Mouse (Mus musculus) cerebellum, adult 11-12 months (tissue): Measurements from ENCODE around the gene Entpd7.
A peak's percentile ranks its signal among the peaks of the same experiment; 100 is the strongest.

Source experiments
- DNase-seq: peaks from one replicate; pipeline ENCODE4 v3.0.0; 2022

The Entpd7 gene

GRCm38 (mm10) chr19:43726510-43727146, 37.2 kb downstream of the Entpd7 start:
- no peak for DNase-seq

DNA sequence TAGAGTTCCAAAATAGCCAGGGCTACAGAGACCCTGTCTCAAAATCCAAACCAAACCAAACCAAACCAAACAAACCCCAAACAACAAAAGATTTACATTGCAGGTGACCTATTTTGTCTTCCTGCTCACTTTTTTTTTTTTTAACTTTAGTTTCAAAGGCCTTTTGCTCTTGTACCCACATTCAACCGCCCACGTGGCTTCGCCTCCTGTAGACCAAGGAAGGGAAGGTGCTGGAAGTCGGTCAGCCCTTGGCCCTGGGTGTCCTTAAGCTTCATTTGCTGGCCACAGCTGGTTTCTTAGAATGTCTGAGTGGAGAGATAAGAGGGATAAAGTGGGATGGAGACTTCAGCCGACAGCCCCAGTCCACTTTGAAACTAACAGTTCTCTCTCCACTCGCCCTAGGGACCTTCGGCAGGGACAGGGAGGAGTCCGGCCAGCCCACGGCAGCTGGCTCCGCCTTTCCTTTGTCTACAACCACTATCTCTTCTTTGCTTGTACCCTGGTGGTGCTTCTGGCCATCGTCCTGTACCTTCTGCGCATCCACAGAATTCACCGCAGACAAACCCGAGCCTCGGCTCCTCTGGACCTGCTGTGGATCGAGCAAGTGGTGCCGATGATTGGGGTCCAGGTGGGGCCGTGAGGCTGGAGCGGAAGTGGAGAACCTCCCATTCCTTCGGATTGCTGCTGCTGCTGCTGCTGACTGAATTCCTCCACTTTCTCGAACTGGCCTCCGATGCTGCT, 40.0 kb downstream of the Entpd7 start:
- no peak for DNase-seq

DNA sequence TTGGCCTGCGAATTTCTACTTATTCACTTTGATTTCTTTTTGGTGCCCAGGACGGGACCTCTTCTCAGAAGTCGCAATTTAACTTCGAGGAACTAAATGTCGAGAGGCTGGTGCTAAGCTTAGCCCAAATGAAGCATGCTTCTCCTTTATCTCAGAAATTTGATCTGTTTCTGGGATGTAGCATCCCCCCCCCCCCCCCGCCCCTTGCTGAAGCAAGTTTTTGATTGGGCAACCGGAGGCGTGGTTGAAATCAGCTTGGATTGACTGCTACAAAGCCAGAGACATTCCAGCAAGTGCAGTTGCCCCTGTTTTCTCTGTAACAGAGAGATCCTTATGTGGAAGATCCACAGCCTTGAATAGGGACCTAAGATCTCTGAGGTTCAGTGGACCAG, 40.6 kb downstream of the Entpd7 start:
- no peak for DNase-seq

GRCm38 (mm10) chr19:43731157-43731556, 41.7 kb downstream of the Entpd7 start:
- no peak for DNase-seq

GRCm38 (mm10) chr19:43738409-43738808, 48.9 kb downstream of the Entpd7 start:
- no peak for DNase-seq

DNA sequence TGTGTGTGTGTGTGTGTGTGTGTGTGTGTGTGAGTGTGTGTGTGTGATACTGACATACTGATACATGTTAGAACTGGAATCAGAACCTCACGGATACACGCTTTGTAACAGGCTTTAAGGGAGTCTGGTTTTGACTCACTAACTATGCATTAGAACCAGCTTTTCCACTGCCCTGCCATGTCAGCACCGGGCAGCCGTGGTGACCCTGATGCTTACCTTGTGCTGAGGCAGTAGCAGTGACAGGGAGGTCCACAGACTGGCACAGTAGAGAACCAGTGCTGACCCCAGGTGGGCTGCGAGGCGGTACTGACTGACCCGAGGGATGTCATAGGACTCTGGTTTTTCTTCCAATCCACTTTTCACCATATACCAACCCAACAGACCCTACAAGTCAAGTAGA, 53.9 kb downstream of the Entpd7 start:
- DNase-seq, result no peak

DNA sequence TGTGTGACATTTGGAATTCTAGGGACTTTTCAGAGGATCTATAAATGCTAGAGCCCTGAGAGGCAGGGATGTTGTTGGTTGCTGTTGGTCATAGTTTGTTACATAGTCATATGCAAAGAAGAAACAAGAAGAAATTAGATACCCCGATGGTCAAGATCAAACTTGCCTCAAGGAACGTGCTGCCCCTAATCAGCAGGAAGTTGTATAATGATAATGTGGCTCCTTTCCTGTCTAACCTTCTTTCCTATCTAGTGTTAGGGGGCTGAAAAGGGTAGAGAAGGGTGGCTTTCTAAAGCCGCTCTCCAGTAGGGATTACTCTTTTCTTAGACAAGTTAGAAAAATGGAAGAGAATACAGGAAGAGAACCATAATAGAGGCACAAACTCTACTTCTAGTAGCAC, 56.3 kb downstream of the Entpd7 start:
- DNase-seq, result no peak

DNA sequence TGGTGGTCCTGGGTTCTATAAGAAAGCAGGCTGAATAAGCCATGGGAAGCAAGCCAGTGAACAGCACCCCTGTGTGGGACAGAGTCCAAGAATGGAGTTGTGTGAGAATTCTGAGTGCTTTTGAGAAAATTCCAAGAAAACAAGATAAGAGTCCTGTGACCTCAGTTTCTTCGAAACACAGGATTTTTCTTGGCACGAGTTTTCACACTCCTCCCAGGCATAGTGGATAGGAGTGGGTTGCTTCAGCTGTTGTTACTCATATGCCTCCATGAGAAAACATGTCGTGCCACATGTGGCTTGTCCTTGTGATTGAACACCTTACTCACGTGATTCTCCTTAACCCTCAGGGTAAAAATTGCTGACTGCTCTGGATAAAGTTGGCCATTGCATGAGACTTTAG, 58.4 kb downstream of the Entpd7 start:
- no peak for DNase-seq

- no peak for DNase-seq
Measured at GRCm38 (mm10) chr19:43750008-43750407, 60.5 kb downstream of the Entpd7 start.

DNA sequence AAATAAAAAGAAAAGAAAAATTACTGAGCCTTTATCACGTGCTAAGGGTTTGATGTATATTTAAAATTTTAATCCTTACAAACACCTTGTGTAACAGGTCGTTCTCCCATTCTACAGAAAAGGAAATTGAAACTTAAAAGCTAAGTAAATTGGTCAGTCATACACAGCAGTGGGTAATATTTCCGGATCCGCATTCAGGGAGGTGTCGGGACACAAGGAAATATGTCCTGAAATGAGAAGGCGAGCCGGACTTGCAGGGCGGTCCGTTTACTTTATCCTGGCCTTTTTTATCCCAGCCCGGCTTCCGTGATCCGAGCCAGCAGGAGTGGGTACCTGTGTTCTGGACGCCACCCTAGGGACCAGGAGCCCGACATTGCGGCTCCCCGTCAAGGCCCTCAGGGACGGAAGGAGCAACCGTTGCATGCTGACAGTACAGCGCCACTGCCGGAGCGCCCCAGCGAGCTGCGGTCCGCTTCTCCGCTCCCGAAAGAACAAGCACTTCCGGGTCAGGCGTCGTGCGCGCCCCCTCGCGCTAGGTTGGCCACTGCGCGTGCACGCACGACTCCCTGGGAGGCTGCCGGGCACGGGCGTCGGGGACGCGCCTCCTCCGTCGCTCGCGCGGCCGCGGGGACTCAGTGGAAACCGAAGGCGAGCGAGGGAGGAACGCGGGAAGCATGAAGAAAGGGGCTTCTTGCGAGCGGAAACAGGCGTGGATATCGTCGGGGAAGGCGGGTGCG, 63.2 kb downstream of the Entpd7 start, which contains the start of the genes Cutc and Cox15:
Gene Cutc (plus strand): TSS at position 508 of the 737 bp plus-strand sequence.
Gene Cox15 (minus strand): TSS at position 512 of the 737 bp plus-strand sequence.
- DNase-seq, result peak; percentile 95

GRCm38 (mm10) chr19:43753226-43753835, 63.9 kb downstream of the Entpd7 start:
- DNase-seq, result peak; percentile 93

- DNase-seq, result no peak
Measured at GRCm38 (mm10) chr19:43754237-43754636, 64.8 kb downstream of the Entpd7 start.

DNA sequence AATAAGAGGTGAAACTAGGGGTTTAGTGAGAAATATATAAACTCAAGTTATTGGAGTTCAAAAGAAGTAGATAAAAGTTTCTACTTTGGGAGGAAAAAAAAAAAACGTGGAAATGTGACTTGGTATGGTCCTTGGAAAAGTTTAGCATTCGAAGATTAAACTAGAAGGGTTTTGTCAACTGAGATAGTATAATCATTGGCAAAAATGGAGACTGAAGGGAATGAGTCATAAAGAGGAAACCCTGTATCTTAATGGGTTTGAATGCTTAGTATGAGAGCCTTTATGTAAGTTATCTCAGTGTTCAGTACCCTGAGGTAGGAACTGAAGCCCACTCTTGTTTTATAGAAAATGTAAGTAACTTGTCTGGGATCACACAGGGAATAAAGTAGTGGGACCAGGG, 65.4 kb downstream of the Entpd7 start:
- DNase-seq, result no peak

- peak; percentile 28 for DNase-seq
Measured at GRCm38 (mm10) chr19:43760504-43760903, 71.0 kb downstream of the Entpd7 start.

DNA sequence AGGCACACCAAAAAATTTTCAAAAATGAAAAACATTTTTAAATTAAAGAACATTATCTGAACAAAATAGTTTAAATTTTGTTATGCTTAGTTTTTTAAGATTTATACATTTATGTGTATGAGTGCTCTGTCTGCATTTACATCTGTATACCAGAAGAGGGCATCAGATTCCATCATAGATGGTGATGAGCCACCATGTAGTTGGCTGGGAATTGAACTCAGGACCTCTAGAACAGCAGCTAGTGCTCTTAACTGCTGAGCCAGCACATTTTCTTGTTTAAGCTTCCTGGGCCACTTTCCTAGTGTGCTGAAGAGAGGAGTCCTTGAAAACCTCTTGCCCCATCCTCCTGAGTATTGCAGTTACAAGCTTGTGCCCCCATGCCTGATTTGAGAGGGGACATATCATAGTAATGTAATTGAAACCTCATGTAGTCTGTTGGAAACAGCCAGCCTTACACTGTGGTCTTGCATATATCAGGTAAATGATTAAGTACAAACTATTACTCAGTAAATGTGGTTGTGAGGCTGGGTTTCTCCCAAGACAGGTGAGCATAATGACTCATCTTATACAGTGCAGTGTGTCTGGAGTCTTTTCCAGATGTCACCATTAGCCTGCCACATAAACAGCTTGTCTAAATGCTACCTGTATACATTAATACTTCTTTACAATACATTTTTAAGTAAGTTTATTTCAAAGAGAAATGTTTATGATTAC, 72.2 kb downstream of the Entpd7 start:
- no peak for DNase-seq

DNA sequence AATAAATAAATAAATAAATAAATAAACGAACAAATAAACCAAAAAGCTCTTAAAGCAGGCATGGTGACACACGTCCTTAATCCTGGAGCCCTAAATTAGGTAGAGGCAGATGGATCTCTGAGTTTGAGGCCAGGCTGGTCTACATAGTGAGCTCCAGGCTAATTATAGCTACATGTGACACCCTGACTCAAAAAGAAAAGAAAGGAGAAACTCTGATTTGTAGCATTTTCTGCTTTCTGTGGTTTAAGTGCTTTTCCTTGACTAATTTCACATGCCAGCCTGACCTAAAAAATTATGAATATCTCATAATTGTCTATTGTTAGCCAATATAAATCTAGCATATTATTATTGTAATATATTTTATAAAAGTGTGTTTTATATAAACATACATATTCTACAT, 72.9 kb downstream of the Entpd7 start:
- no peak for DNase-seq

- no peak for DNase-seq
Measured at GRCm38 (mm10) chr19:43766451-43766850, 77.0 kb downstream of the Entpd7 start.

DNA sequence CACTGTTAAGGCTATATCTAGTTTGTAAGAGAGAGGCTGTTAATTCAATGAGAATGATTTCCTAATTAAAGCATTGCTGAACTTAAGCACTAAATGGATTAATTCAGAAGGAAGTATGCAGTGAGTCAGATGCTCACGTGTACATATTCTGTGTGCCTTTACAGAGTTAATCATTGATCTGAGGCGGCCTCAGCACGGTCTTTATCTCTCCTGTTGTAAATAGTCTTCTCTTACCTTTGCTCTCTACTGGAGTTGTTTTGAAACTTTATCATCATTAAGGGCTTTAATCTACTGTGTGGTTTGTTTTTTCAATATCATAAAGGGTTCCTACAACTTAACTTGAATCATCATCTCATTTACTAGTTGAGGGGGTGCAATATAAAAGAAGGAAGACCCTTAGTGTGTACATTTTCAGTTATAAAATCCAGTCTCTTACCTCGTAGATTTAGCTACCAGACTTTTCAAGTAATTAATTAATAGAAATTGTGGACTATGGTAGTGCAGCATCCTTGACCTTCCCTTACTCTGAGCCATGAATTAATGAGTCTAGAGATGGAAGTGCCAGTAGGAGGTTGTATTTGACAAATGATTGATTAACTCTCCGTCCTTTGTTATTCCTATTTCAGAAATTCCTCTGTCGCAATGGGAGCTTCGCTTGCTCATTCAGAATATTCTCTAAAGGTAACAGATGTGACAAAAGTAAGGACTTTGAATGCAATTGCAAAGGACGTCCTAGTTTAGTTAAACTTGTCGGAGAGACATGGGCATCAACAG, 78.3 kb downstream of the Entpd7 start:
- DNase-seq, result no peak

DNA sequence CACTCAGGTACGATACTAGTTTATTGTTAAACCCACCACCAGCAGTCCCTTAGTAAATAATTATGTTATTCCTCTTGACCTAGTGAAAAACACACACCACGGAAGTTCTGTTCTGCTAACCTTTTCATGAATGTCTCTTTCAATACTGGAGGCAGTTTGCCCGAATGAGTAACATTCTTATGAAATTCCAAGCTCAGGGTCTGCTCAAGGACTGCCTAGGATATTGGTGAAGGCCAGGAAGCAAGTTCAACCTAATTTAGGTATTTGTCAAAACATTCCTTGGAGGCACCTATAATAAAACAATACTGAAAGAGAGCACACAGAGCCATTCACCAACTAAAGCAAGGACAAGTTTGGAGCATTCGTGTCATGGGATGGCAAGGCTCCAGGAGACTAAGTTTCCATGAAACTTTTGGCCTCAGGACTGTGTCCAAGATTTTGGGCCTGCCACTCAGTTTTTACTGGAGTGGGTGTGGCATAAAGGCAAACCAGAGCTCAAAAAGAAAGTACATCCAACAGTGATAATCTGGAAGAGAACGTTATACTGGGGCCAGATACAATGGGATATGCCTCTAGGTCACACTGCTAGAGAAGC, 80.0 kb downstream of the Entpd7 start:
- no peak for DNase-seq

DNA sequence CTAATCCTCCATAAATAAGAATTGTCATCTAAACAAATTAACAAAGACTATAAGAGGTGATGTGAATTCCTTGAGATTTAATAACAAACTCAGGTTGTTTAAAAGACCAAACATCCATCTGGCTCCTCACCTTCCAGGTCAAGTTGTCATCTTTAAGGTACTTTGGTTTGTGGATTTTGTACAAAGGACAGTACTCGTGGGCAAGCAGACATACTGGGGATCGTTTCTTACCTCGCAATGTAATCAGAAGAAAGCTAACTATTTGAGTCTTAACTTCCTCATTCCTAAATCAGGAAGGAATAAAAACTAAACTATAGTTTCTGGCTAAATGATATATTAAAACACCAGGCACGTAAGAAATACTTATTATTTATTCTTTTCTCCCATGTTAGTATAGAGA, 81.1 kb downstream of the Entpd7 start:
- no peak for DNase-seq

DNA sequence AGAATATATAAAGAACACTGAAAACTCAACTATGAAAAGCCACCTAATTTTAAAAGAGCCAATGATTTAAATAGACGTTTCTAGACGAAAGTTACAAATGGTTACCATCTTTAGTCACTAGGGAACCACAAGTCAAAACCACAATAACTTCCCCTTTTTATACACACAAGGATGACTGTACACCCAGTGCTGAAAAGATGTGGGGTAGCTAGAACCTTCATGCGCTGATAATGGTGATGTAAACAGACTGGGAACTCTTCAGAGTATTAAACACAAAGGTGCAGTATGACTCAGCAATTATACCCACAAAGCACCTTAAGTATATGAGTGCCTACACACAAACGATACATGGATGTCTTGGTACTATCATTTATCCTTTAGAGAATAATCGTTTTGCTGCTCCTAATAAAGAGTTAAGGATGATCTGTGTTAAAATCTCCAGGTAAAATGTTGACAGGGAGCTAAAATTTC, 82.1 kb downstream of the Entpd7 start:
- no peak for DNase-seq
